Mouse (Mus musculus): ENCODE measurements around the gene Gm21028. TPM values are rescaled to one million over a fixed set of nuclear protein-coding genes. Genes with fewer than 3 reads are reported as not detected.

Gm21028 gene
- total RNA-seq (2023; ENCODE audit: inconsistent age): not detected in 4 replicates

GRCm38 (mm10) chr7:42578488-42578887, at the start of gene Gm21028:
TSS of gene Gm21028 (minus strand) at chr7:42578588.

DNA sequence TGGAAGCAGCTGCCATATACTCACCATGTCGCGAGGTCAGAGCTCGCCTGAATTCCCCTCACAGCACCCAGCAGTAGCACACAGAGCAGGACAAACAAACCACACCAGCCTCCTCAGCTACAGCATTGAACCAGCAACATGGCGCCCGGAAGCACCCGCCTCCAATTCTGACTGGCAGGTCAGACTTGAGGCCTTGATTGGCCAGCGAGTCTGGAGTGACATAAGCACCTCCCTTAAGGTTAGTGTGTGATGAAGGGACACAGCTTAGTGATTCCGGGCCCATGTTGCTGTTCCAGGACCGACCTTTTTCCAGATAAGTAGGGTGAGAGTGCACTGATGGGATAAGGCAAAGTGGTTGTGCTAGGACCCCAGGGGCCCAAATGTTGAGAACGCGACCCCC, 14.0 kb upstream of the Gm21028 start, which contains the start of gene Zfp977:
Zfp977 (minus strand) TSS at position 135 of the 400 bp plus-strand sequence.

Other genes with a start within 250 kb of the Gm21028 start
- gene 4933421I07Rik, start 130.5 kb downstream of the Gm21028 start, total RNA-seq (2023; ENCODE audit: inconsistent age): not detected in 4 replicates
- gene Zfp141, start 72.8 kb downstream of the Gm21028 start, total RNA-seq (2023; ENCODE audit: inconsistent age): 26.3 to 32.9 TPM (median 27.9 TPM) in 4 replicates
- 1.0 TPM in 1 of 4 replicates, not detected in the others for gene Zfp977, start 14.0 kb upstream of the Gm21028 start, total RNA-seq (2023; ENCODE audit: inconsistent age)
- gene Zfp976, start 64.0 kb upstream of the Gm21028 start, total RNA-seq (2023; ENCODE audit: inconsistent age): 1.00 to 2.4 TPM (median 1.2 TPM) in 4 replicates
- 2.8 to 4.2 TPM (median 3.8 TPM) in 4 replicates for gene Zfp975, start 114.2 kb upstream of the Gm21028 start, total RNA-seq (2023; ENCODE audit: inconsistent age)
- gene Gm17067, start 148.4 kb upstream of the Gm21028 start, total RNA-seq (2023; ENCODE audit: inconsistent age): not detected in 4 replicates
- not detected in 4 replicates for gene Vmn2r62, start 214.9 kb upstream of the Gm21028 start, total RNA-seq (2023; ENCODE audit: inconsistent age)

Measured in B cell, adult (primary cell).